ENCODE assay signal across 27 mouse cellular contexts in genomic region chr15:63664877-63665276, GRCm38 (mm10).
DNase-seq lines count a peak whose midpoint lies in the region; ATAC-seq and TF ChIP-seq lines count a peak whose summit lies in the region.
"Had no signal": no experiment of that assay in that cellular context is flagged by ENCODE, and none has a peak within 500 bp of the region (broad histone marks: within the 10 kb centered on the region; RNA-seq: fewer than 3 reads in every experiment).

No protein-coding gene starts in this region.

- no peak for TF ChIP-seq POLR2A in bone marrow macrophage, adult 2 months (IDR thresholded peaks at IDR 0.05; ENCODE audit: borderline replicate concordance, low read depth, low read length)
- TF ChIP-seq POLR2A in kidney, adult 2 months (IDR thresholded peaks at IDR 0.05; ENCODE audit: low read depth, low read length): no peak

- H3K36me3 ChIP-seq in forebrain, embryonic 11.5 days (ENCODE audit: control insufficient read depth, insufficient read depth, low read length): no peaks in the 10 kb centered on the region
- H3K36me3 ChIP-seq in forebrain, embryonic 12.5 days (replicated peaks): no peaks in the 10 kb centered on the region
- no peaks in the 10 kb centered on the region for H3K36me3 ChIP-seq in lung, embryonic 14.5 days (ENCODE audit: insufficient read depth)
- H3K36me3 ChIP-seq in lung, postnatal 0 days (ENCODE audit: insufficient read depth, low read length): no peaks in the 10 kb centered on the region
- no peaks in the 10 kb centered on the region for H3K36me3 ChIP-seq in kidney, adult 2 months (ENCODE audit: control insufficient read depth, insufficient read depth, low read length)
- H3K36me3 ChIP-seq: embryonic facial prominence, embryonic 12.5 days; embryonic facial prominence, embryonic 15.5 days; heart, embryonic 12.5 days; heart, embryonic 15.5 days; hindbrain, embryonic 12.5 days; hindbrain, embryonic 15.5 days had no signal

- WGBS in forebrain, embryonic 11.5 days: 76% methylated on average over 2 of the region's 2 CpGs
- 66% methylated on average over 2 of the region's 2 CpGs for WGBS in forebrain, embryonic 12.5 days
- WGBS in lung, embryonic 14.5 days: 23% methylated on average over 2 of the region's 2 CpGs
- WGBS in lung, postnatal 0 days: 48% methylated on average over 2 of the region's 2 CpGs
- WGBS in kidney, adult 2 months: 59% methylated on average over 2 of the region's 2 CpGs

- no peak overlapping the region for H3K4me3 ChIP-seq in forebrain, embryonic 11.5 days (ENCODE audit: low read depth, low read length)
- H3K4me3 ChIP-seq in forebrain, embryonic 12.5 days (replicated peaks): no peak overlapping the region
- H3K4me3 ChIP-seq in lung, embryonic 14.5 days (ENCODE audit: low read depth, low read length): no peak overlapping the region
- no peak overlapping the region for H3K4me3 ChIP-seq in lung, postnatal 0 days (ENCODE audit: low read depth, low read length)
- no peak overlapping the region for H3K4me3 ChIP-seq in bone marrow macrophage, adult 2 months (ENCODE audit: insufficient read depth, low read length)
- no peak overlapping the region for H3K4me3 ChIP-seq in kidney, adult 2 months (ENCODE audit: insufficient read depth, low read depth, low read length)
- H3K4me3 ChIP-seq: embryonic facial prominence, embryonic 12.5 days; embryonic facial prominence, embryonic 15.5 days; forebrain, embryonic 13.5 days; heart, embryonic 12.5 days; heart, embryonic 15.5 days; hindbrain, embryonic 12.5 days; hindbrain, embryonic 15.5 days had no signal

- peak; percentile 13 for DNase-seq in forebrain, embryonic 11.5 days (ENCODE audit: low spot score)
- peak; percentile 84 for DNase-seq in lung, embryonic 14.5 days
- no peak for DNase-seq in lung, postnatal 4 days
- peak; percentile 43 for DNase-seq in lung, postnatal 0 days (ENCODE audit: low spot score)
- no peak for DNase-seq in lung, adult 18-20 months
- DNase-seq in kidney, adult 2 months: no peak
- DNase-seq: adrenal gland, adult 8-10 months; adrenal gland, postnatal 25 days; cerebellum, adult 11 months; cerebellum, adult 2 months; cerebellum, adult 9-11 months; cerebellum, postnatal 25 days; gastrocnemius, postnatal 14 days; heart, adult 18-20 months; heart, postnatal 10 days; heart, postnatal 4 days had no signal

- no peaks in the 10 kb centered on the region for H3K9me3 ChIP-seq in forebrain, embryonic 11.5 days (ENCODE audit: control insufficient read depth, low read length)
- H3K9me3 ChIP-seq in forebrain, embryonic 12.5 days: no peaks in the 10 kb centered on the region
- no peaks in the 10 kb centered on the region for H3K9me3 ChIP-seq in lung, embryonic 14.5 days (ENCODE audit: low read depth, low read length)
- no peaks in the 10 kb centered on the region for H3K9me3 ChIP-seq in lung, postnatal 0 days (ENCODE audit: low read length)
- H3K9me3 ChIP-seq: embryonic facial prominence, embryonic 12.5 days; embryonic facial prominence, embryonic 15.5 days; forebrain, embryonic 13.5 days; heart, embryonic 12.5 days; heart, embryonic 15.5 days; hindbrain, embryonic 12.5 days; hindbrain, embryonic 15.5 days had no signal

- H3K27me3 ChIP-seq in forebrain, embryonic 11.5 days (ENCODE audit: control insufficient read depth, insufficient read depth, low read length): no peaks in the 10 kb centered on the region
- H3K27me3 ChIP-seq in forebrain, embryonic 12.5 days: no peaks in the 10 kb centered on the region
- no peaks in the 10 kb centered on the region for H3K27me3 ChIP-seq in lung, embryonic 14.5 days (ENCODE audit: insufficient read depth, low read length)
- H3K27me3 ChIP-seq in lung, postnatal 0 days (replicated peaks; ENCODE audit: insufficient read depth, low read length): no peaks in the 10 kb centered on the region
- no peaks in the 10 kb centered on the region for H3K27me3 ChIP-seq in kidney, adult 2 months (replicated peaks; ENCODE audit: control insufficient read depth, insufficient read depth, low read length)
- H3K27me3 ChIP-seq: embryonic facial prominence, embryonic 12.5 days; embryonic facial prominence, embryonic 15.5 days; forebrain, embryonic 13.5 days; heart, embryonic 15.5 days; hindbrain, embryonic 12.5 days; hindbrain, embryonic 15.5 days had no signal

- no peak for TF ChIP-seq CTCF in lung, embryonic 14.5 days (IDR thresholded peaks at IDR 0.05; ENCODE audit: low read depth)
- no peak for TF ChIP-seq CTCF in lung, postnatal 0 days (IDR thresholded peaks at IDR 0.05)
- TF ChIP-seq CTCF in bone marrow macrophage, adult 2 months (IDR thresholded peaks at IDR 0.05; ENCODE audit: low read depth, low read length): no peak
- TF ChIP-seq CTCF in kidney, adult 2 months (conservative IDR thresholded peaks at IDR 0.05; ENCODE audit: insufficient read depth, insufficient read length, low read depth, low read length): no peak

- no peak overlapping the region for H3K27ac ChIP-seq in forebrain, embryonic 11.5 days (ENCODE audit: low read depth, low read length)
- no peak overlapping the region for H3K27ac ChIP-seq in forebrain, embryonic 12.5 days
- H3K27ac ChIP-seq in lung, embryonic 14.5 days (ENCODE audit: low read depth): 0 out of 2 replicates have a peak overlapping the region, but pooled peaks have one; percentile 12
- H3K27ac ChIP-seq in lung, postnatal 0 days (ENCODE audit: low read length): no peak overlapping the region
- H3K27ac ChIP-seq in bone marrow macrophage, adult 2 months (ENCODE audit: insufficient read depth, low read depth, low read length): peak overlapping the region; percentile 51
- H3K27ac ChIP-seq in kidney, adult 2 months (ENCODE audit: insufficient read depth, low read depth, low read length): no peak overlapping the region
- H3K27ac ChIP-seq: embryonic facial prominence, embryonic 12.5 days; embryonic facial prominence, embryonic 15.5 days; forebrain, embryonic 13.5 days; heart, embryonic 15.5 days; hindbrain, embryonic 12.5 days; hindbrain, embryonic 15.5 days had no signal

- H3K4me2 ChIP-seq in forebrain, embryonic 11.5 days (ENCODE audit: low read depth, low read length, severe bottlenecking): no peak overlapping the region
- H3K4me2 ChIP-seq in forebrain, embryonic 12.5 days: no peak overlapping the region
- no peak overlapping the region for H3K4me2 ChIP-seq in lung, embryonic 14.5 days
- no peak overlapping the region for H3K4me2 ChIP-seq in lung, postnatal 0 days (replicated peaks; ENCODE audit: low read depth, low read length)
- H3K4me2 ChIP-seq: embryonic facial prominence, embryonic 12.5 days; embryonic facial prominence, embryonic 15.5 days; forebrain, embryonic 13.5 days; heart, embryonic 12.5 days; heart, embryonic 15.5 days; hindbrain, embryonic 12.5 days; hindbrain, embryonic 15.5 days had no signal

- no peak overlapping the region for H3K9ac ChIP-seq in forebrain, embryonic 11.5 days (ENCODE audit: low read length)
- no peak overlapping the region for H3K9ac ChIP-seq in forebrain, embryonic 12.5 days
- no peak overlapping the region for H3K9ac ChIP-seq in lung, embryonic 14.5 days
- no peak overlapping the region for H3K9ac ChIP-seq in lung, postnatal 0 days (replicated peaks; ENCODE audit: low read depth)
- H3K9ac ChIP-seq: embryonic facial prominence, embryonic 12.5 days; embryonic facial prominence, embryonic 15.5 days; forebrain, embryonic 13.5 days; heart, embryonic 12.5 days; heart, embryonic 15.5 days; hindbrain, embryonic 12.5 days; hindbrain, embryonic 15.5 days had no signal

- no peak for TF ChIP-seq EP300 in lung, postnatal 0 days (IDR thresholded peaks at IDR 0.05)

- no peaks in the 10 kb centered on the region for H3K4me1 ChIP-seq in forebrain, embryonic 11.5 days (replicated peaks; ENCODE audit: control insufficient read depth, insufficient read depth, low read length)
- H3K4me1 ChIP-seq in forebrain, embryonic 12.5 days: no peaks in the 10 kb centered on the region
- peaks cover 7% of the 10 kb centered on the region; the same call in 1 of the 2 replicates for H3K4me1 ChIP-seq in lung, embryonic 14.5 days (ENCODE audit: insufficient read depth)
- H3K4me1 ChIP-seq in lung, postnatal 0 days (ENCODE audit: insufficient read depth, low read depth, low read length): no peaks in the 10 kb centered on the region
- H3K4me1 ChIP-seq in bone marrow macrophage, adult 2 months (ENCODE audit: control insufficient read depth, insufficient read depth, low read length): peaks cover 20% of the 10 kb centered on the region
- H3K4me1 ChIP-seq in kidney, adult 2 months (ENCODE audit: control insufficient read depth, insufficient read depth, low read length): no peaks in the 10 kb centered on the region
- H3K4me1 ChIP-seq: embryonic facial prominence, embryonic 12.5 days; embryonic facial prominence, embryonic 15.5 days; forebrain, embryonic 13.5 days; heart, embryonic 12.5 days; heart, embryonic 15.5 days; hindbrain, embryonic 12.5 days; hindbrain, embryonic 15.5 days had no signal

- no peak for ATAC-seq in forebrain, embryonic 11.5 days (replicated peaks; ENCODE audit: low FRiP score)
- no peak for ATAC-seq in forebrain, embryonic 12.5 days (ENCODE audit: low FRiP score)
- peak; percentile 91 for ATAC-seq in lung, embryonic 14.5 days (ENCODE audit: insufficient read depth)
- peak; percentile 35; the same call in 1 of the 2 replicates for ATAC-seq in lung, postnatal 0 days
- ATAC-seq: activated CD4-positive, CD25-positive, alpha-beta regulatory T cell, adult 4 months; forebrain, embryonic 13.5 days; forebrain, embryonic 16.5 days had no signal

Comparison
In these comparisons a context has a peak if more than half of its experiments do, and no peak if none do; other contexts are left out.
1. DNase-seq: peak in forebrain, embryonic 11.5 days (single experiment), lung, embryonic 14.5 days (single experiment) and lung, postnatal 0 days (single experiment); none in lung, postnatal 4 days (0 of 2), lung, adult 18-20 months (0 of 2) and kidney, adult 2 months (single experiment).
2. H3K27ac ChIP-seq: peak in lung, embryonic 14.5 days (single experiment) and bone marrow macrophage, adult 2 months (single experiment); none in forebrain, embryonic 11.5 days (single experiment), forebrain, embryonic 12.5 days (single experiment), lung, postnatal 0 days (single experiment) and kidney, adult 2 months (single experiment).
3. ATAC-seq: peak in lung, embryonic 14.5 days (single experiment) and lung, postnatal 0 days (single experiment); none in forebrain, embryonic 11.5 days (single experiment) and forebrain, embryonic 12.5 days (single experiment).